Mouse (Mus musculus) CH12.LX (cell line): Measurements from ENCODE around the gene Cep41. TPM values are rescaled to one million over a fixed set of nuclear protein-coding genes. Genes with fewer than 3 reads are reported as not detected.

Experiments
- DNase-seq: peaks from one replicate; pipeline ENCODE4 v3.0.0-alpha.2; 2013; ENCODE audit errors: extremely low read depth
- H3K27ac ChIP-seq: 2 replicates; pipeline ENCODE4 v1.5.1; 2012; ENCODE audit warnings: low read depth, mild to moderate bottlenecking, control low read depth, moderate library complexity; ENCODE audit not compliant: insufficient read depth
- H3K27me3 ChIP-seq: replicated peaks from 2 replicates; pipeline ENCODE3; 2012; ENCODE audit warnings: inconsistent platforms
- H3K36me3 ChIP-seq, 2 experiments: replicated peaks in 1 of 2; 2 replicates each; pipeline versions ENCODE3 to v1.6.1; 2012; ENCODE audit warnings: inconsistent platforms in 1 of 2, low read length in 1 of 2, mild to moderate bottlenecking in 1 of 2, mixed read lengths in 1 of 2, moderate library complexity in 1 of 2; ENCODE audit not compliant: control insufficient read depth in 1 of 2, insufficient read depth in 1 of 2
- H3K4me1 ChIP-seq, 2 experiments: 2 replicates each; pipeline ENCODE4 v1.6.1; 2012; ENCODE audit warnings: inconsistent platforms in 1 of 2, moderate library complexity in 1 of 2; ENCODE audit not compliant: insufficient read depth in 2 of 2, control insufficient read depth in 1 of 2
- H3K4me2 ChIP-seq: 2 replicates; pipeline ENCODE4 v1.6.1; 2012; ENCODE audit warnings: low read depth, mild to moderate bottlenecking, control low read depth; ENCODE audit not compliant: poor library complexity, insufficient read depth, severe bottlenecking
- H3K4me3 ChIP-seq, 3 experiments: fragments of 150-350 bp in 1 of 3; sonication (generic) in 1 of 3; replicated peaks in 1 of 3; 2 replicates each; pipeline versions ENCODE3 to v1.5.1; 2011 to 2012; ENCODE audit warnings: low read depth in 2 of 3, low read length in 2 of 3, mild to moderate bottlenecking in 2 of 3, moderate library complexity in 2 of 3, control low read depth in 1 of 3, improper control_type of control experiment in 1 of 3, inconsistent platforms in 1 of 3, mixed read lengths in 1 of 3; ENCODE audit not compliant: poor library complexity in 1 of 3
- H3K79me2 ChIP-seq: replicated peaks from 2 replicates; pipeline ENCODE4 v1.6.1; 2012; ENCODE audit warnings: mild to moderate bottlenecking, moderate library complexity; ENCODE audit not compliant: control insufficient read depth, poor library complexity, insufficient read depth, severe bottlenecking; ENCODE audit errors: extremely low read depth
- H3K9ac ChIP-seq: 2 replicates; pipeline ENCODE4 v1.6.1; 2012; ENCODE audit warnings: low read depth, mild to moderate bottlenecking, control low read depth, moderate library complexity; ENCODE audit not compliant: insufficient read depth
- H3K9me3 ChIP-seq: replicated peaks from 2 replicates; pipeline ENCODE3; 2012; ENCODE audit warnings: low read length, inconsistent platforms, mixed read lengths
- CHD2 ChIP-seq: IDR thresholded peaks from 2 replicates; pipeline ENCODE4 v1.6.1; 2011; ENCODE audit warnings: low read length, improper control_type of control experiment
- CTCF ChIP-seq, 2 experiments: IDR thresholded peaks in 1 of 2; conservative IDR thresholded peaks in 1 of 2; 2 replicates each; pipeline ENCODE4 v1.5.1; 2011 to 2012; ENCODE audit warnings: low read depth in 2 of 2, low read length in 2 of 2, improper control_type of control experiment in 1 of 2, inconsistent platforms in 1 of 2, mild to moderate bottlenecking in 1 of 2, moderate library complexity in 1 of 2
- E2F4 ChIP-seq: IDR thresholded peaks from 2 replicates; pipeline ENCODE4 v1.6.1; 2011; ENCODE audit warnings: low read depth, low read length, improper control_type of control experiment; ENCODE audit not compliant: insufficient replicate concordance
- GABPA ChIP-seq: IDR thresholded peaks from 2 replicates; pipeline ENCODE4 v1.6.1; 2012; ENCODE audit warnings: low read depth, low read length, improper control_type of control experiment, inconsistent platforms; ENCODE audit not compliant: insufficient replicate concordance
- JUND ChIP-seq: conservative IDR thresholded peaks from 2 replicates; pipeline ENCODE4 v1.6.1; 2011; ENCODE audit warnings: low read depth, low read length, improper control_type of control experiment
- KAT2A ChIP-seq: IDR thresholded peaks from 2 replicates; pipeline ENCODE4 v1.6.1; 2012; ENCODE audit warnings: low read length, improper control_type of control experiment, inconsistent platforms; ENCODE audit not compliant: insufficient replicate concordance
- MAZ ChIP-seq: IDR thresholded peaks from 2 replicates; pipeline ENCODE4 v1.6.1; 2012; ENCODE audit warnings: low read depth, mild to moderate bottlenecking, inconsistent platforms, low read length, improper control_type of control experiment, moderate library complexity
- MEF2A ChIP-seq: IDR thresholded peaks from 2 replicates; pipeline ENCODE4 v1.6.1; 2014; ENCODE audit warnings: low read depth, mild to moderate bottlenecking, inconsistent platforms, low read length, improper control_type of control experiment, borderline replicate concordance
- MXI1 ChIP-seq: IDR thresholded peaks from 2 replicates; pipeline ENCODE4 v1.6.1; 2011; ENCODE audit warnings: mild to moderate bottlenecking, low read depth, low read length, improper control_type of control experiment
- MYC ChIP-seq: IDR thresholded peaks from 2 replicates; pipeline ENCODE4 v1.6.1; 2011; ENCODE audit warnings: low read depth, mild to moderate bottlenecking, improper control_type of control experiment, low read length
- NRF1 ChIP-seq: IDR thresholded peaks from 2 replicates; pipeline ENCODE4 v1.6.1; 2014; ENCODE audit warnings: low read depth, mild to moderate bottlenecking, inconsistent platforms, low read length, improper control_type of control experiment, moderate library complexity
- POLR2AphosphoS2 ChIP-seq: IDR thresholded peaks from 2 replicates; pipeline ENCODE4 v1.6.1; 2011; ENCODE audit warnings: low read depth, low read length, improper control_type of control experiment
- RAD21 ChIP-seq: IDR thresholded peaks from 2 replicates; pipeline ENCODE4 v1.6.1; 2011; ENCODE audit warnings: low read depth, mild to moderate bottlenecking, low read length, improper control_type of control experiment, moderate library complexity
- RCOR1 ChIP-seq: conservative IDR thresholded peaks from 2 replicates; pipeline ENCODE4 v1.6.1; 2012; ENCODE audit warnings: low read depth, mild to moderate bottlenecking, inconsistent platforms, low read length, improper control_type of control experiment
- SMC3 ChIP-seq: IDR thresholded peaks from 2 replicates; pipeline ENCODE4 v1.6.1; 2011; ENCODE audit warnings: low read depth, low read length, improper control_type of control experiment
- UBTF ChIP-seq: IDR thresholded peaks from 2 replicates; pipeline ENCODE4 v1.6.1; 2012; ENCODE audit warnings: low read depth, mild to moderate bottlenecking, inconsistent platforms, low read length, improper control_type of control experiment, moderate library complexity
- ZKSCAN1 ChIP-seq: IDR thresholded peaks from 2 replicates; pipeline ENCODE4 v1.6.1; 2012; ENCODE audit warnings: low read depth, inconsistent platforms, low read length, improper control_type of control experiment, borderline replicate concordance
- dilution Hi-C: fragments of 300-500 bp; cut with MboI; formaldehyde crosslinking; loops from 2 replicates; pipeline ENCODE4 v1.14.3; 2020; ENCODE audit warnings: low sequenced_read_pairs; ENCODE audit not compliant: extremely low pct_unique_long_range_greater_than_20kb, extremely low pct_ligation_motif_present
- in situ Hi-C: fragments of 300-500 bp; cut with MboI; formaldehyde crosslinking; loops from 3 replicates; pipeline ENCODE4 v1.14.3; 2019; ENCODE audit warnings: low sequenced_read_pairs, low pct_ligation_motif_present, low pct_unique_long_range_greater_than_20kb, mixed read lengths
- polyA plus RNA-seq: library from polyadenylated mRNA; unstranded; fragments of >175 nt; gene quantifications from 2 replicates; pipeline ENCODE4 v1.2.1, GENCODE M21; 2012; ENCODE audit warnings: low read depth; ENCODE audit not compliant: insufficient read length
- total RNA-seq, 2 experiments: library from RNA; depleted of rRNA; stranded (reverse); fragments of 300-350 nt in 1 of 2; fragments of >200 nt in 1 of 2; gene quantifications; 2 replicates each; pipeline ENCODE4 v1.2.3; 2012 to 2014

The Cep41 gene
- total and polyA plus RNA-seq, 3 experiments = 4.2 to 11.4 (median 8.7) TPM

DNA sequence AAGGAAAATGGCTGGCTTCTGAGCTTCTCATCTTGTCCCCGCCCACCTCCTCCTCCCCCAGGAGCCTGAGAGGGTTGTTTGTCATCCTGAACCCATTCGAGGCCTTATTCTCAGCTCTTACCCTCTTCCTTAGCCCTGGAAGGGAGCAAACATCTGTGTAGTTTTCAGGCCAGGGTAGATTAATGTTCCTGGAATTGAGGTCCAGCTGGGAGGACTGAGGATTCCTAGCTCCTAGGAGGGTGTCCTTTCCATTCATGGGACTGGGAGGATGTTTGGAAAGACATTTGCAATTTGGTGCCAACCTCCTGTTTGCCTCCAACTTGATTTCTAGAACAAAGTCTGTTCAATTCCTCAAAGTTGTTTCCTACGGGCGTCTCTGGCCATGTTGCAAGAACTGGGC is 73.0 kb downstream of the Cep41 start:
- Histone ChIP-seq H3K9ac (no peak overlapping the region), H3K4me1 (peaks cover 3% of the 10 kb centered on the region in 2 experiments; a peak in 2 of 4 replicates), H3K36me3 (no peaks in the 10 kb centered on the region), H3K4me3 (no peak overlapping the region), H3K27ac (no peak overlapping the region), H3K4me2 (no peak overlapping the region), H3K27me3 (no peaks in the 10 kb centered on the region), H3K9me3 (no peaks in the 10 kb centered on the region), H3K79me2 (no peaks in the 10 kb centered on the region)
- dilution Hi-C loops = no loop called here
- in situ Hi-C loops = no loop called here
- no peak for DNase-seq
- no peak for TF ChIP-seq GABPA
- TF ChIP-seq MEF2A = no peak
- TF ChIP-seq KAT2A = no peak
- TF ChIP-seq MAZ = no peak
- TF ChIP-seq JUND = no peak
- TF ChIP-seq NRF1 = no peak
- no peak for TF ChIP-seq CTCF (conservative IDR thresholded peaks at IDR 0.05 in 1 of 2, IDR thresholded peaks at IDR 0.05 in 1 of 2; ENCODE audit: low read depth in 2 of 2, low read length in 2 of 2)
- TF ChIP-seq RAD21 = no peak

DNA sequence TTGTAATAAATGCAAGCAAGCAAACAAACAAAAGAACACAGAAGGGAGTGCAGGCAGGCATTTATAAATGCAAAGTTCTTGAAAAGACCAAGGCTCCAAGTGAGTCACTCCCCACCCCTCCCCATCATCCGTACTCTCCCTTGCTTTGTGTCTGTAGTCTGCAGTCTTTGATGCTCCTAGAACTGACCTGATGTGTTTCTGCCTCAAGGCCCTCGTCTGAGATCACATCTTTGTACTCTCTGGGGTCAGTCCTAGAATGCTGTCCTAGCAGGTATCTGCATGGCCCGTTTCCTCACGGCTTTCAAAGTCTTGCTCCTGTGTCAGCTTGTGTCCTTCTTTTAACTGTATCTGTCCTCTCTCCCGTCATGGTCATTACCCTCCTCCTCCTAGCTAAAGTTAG is 73.9 kb downstream of the Cep41 start:
- H3K4me3 ChIP-seq = no peak overlapping the region
- no peak overlapping the region for H3K4me2 ChIP-seq
- no peak overlapping the region for H3K9ac ChIP-seq
- H3K4me1 ChIP-seq = peaks cover 3% of the 10 kb centered on the region in 2 experiments; a peak in 2 of 4 replicates
- H3K36me3 ChIP-seq = no peaks in the 10 kb centered on the region
- no peaks in the 10 kb centered on the region for H3K9me3 ChIP-seq
- no peaks in the 10 kb centered on the region for H3K79me2 ChIP-seq
- H3K27me3 ChIP-seq = no peaks in the 10 kb centered on the region
- dilution Hi-C loops (no loop called here), in situ Hi-C loops (no loop called here)
- TF ChIP-seq SMC3 (no peak), POLR2AphosphoS2 (no peak), CHD2 (no peak), RCOR1 (no peak), MYC (no peak), E2F4 (no peak), ZKSCAN1 (no peak), NRF1 (no peak), MXI1 (no peak), UBTF (no peak)
- no peak overlapping the region for H3K27ac ChIP-seq
- DNase-seq = no peak
